In genomic region chr15:25498422-25498821, GRCm38 (mm10) we compare ENCODE assay signal across 19 mouse cellular contexts.
A peak's percentile ranks its signal among the peaks of the same experiment; 100 is the strongest.
DNase-seq lines count a peak whose midpoint lies in the region; ATAC-seq and TF ChIP-seq lines count a peak whose summit lies in the region.
"Had no signal": no experiment of that assay in that cellular context is flagged by ENCODE, and none has a peak within 500 bp of the region (broad histone marks: within the 10 kb centered on the region; RNA-seq: fewer than 3 reads in every experiment).

No protein-coding gene starts in this region.

- TF ChIP-seq CTCF in kidney, adult 2 months (conservative IDR thresholded peaks at IDR 0.05; ENCODE audit: insufficient read depth, insufficient read length, low read depth, low read length) = no peak

- ATAC-seq in kidney, embryonic 15.5 days (replicated peaks; ENCODE audit: low FRiP score) = no peak
- peak; percentile 87 for ATAC-seq in forebrain, embryonic 12.5 days (ENCODE audit: low FRiP score)
- peak; percentile 61; the same call in 1 of the 2 replicates for ATAC-seq in hindbrain, embryonic 16.5 days
- peak; percentile 81 for ATAC-seq in neural tube, embryonic 14.5 days (ENCODE audit: low read depth)

- peak; percentile 21 for DNase-seq in kidney, adult 2 months
- no peak for DNase-seq in lung, postnatal 10 days
- no peak for DNase-seq in heart, adult 9 months (ENCODE audit: low spot score in 2 of 2)
- no peak for DNase-seq in kidney, postnatal 25 days
- DNase-seq: cerebellum, postnatal 14 days; embryo, embryonic 11 days; gastrocnemius, postnatal 14 days; heart, postnatal 14 days; lung, adult 2 months had no signal

- H3K27ac ChIP-seq in kidney, adult 2 months (ENCODE audit: insufficient read depth, low read depth, low read length) = no peak overlapping the region
- H3K27ac ChIP-seq in kidney, embryonic 15.5 days = no peak overlapping the region
- H3K27ac ChIP-seq in forebrain, embryonic 12.5 days = no peak overlapping the region
- H3K27ac ChIP-seq in hindbrain, embryonic 16.5 days (ENCODE audit: low read depth, low read length) = no peak overlapping the region
- H3K27ac ChIP-seq in neural tube, embryonic 14.5 days (ENCODE audit: low read depth, low read length) = no peak overlapping the region
- H3K27ac ChIP-seq: heart, embryonic 10.5 days; left cerebral cortex, adult 2 months; limb, embryonic 10.5 days; stomach, postnatal 0 days had no signal

- no peak overlapping the region for H3K4me3 ChIP-seq in kidney, adult 2 months (ENCODE audit: insufficient read depth, low read depth, low read length)
- H3K4me3 ChIP-seq in kidney, embryonic 15.5 days (replicated peaks) = no peak overlapping the region
- H3K4me3 ChIP-seq in forebrain, embryonic 12.5 days (replicated peaks) = no peak overlapping the region
- H3K4me3 ChIP-seq in hindbrain, embryonic 16.5 days (ENCODE audit: low read length) = no peak overlapping the region
- H3K4me3 ChIP-seq in neural tube, embryonic 14.5 days (ENCODE audit: low read depth, low read length) = no peak overlapping the region
- H3K4me3 ChIP-seq: heart, embryonic 10.5 days; left cerebral cortex, adult 2 months; limb, embryonic 10.5 days; myocyte had no signal

- WGBS in kidney, adult 2 months = 60% methylated on average over 2 of the region's 2 CpGs
- WGBS in kidney, embryonic 15.5 days = 50% methylated on average over 2 of the region's 2 CpGs
- 8% methylated on average over 2 of the region's 2 CpGs for WGBS in forebrain, embryonic 12.5 days
- 19% methylated on average over 2 of the region's 2 CpGs for WGBS in hindbrain, embryonic 16.5 days
- whole genome bisulfite sequencing in neural tube, embryonic 14.5 days = 8% methylated on average over 2 of the region's 2 CpGs

- H3K9ac ChIP-seq in kidney, embryonic 15.5 days = no peak overlapping the region
- no peak overlapping the region for H3K9ac ChIP-seq in forebrain, embryonic 12.5 days
- no peak overlapping the region for H3K9ac ChIP-seq in hindbrain, embryonic 16.5 days (ENCODE audit: low read depth, low read length)
- no peak overlapping the region for H3K9ac ChIP-seq in neural tube, embryonic 14.5 days (replicated peaks; ENCODE audit: low read depth, low read length)

- H3K36me3 ChIP-seq in kidney, adult 2 months (ENCODE audit: control insufficient read depth, insufficient read depth, low read length) = no peaks in the 10 kb centered on the region
- H3K36me3 ChIP-seq in kidney, embryonic 15.5 days = no peaks in the 10 kb centered on the region
- H3K36me3 ChIP-seq in forebrain, embryonic 12.5 days (replicated peaks) = no peaks in the 10 kb centered on the region
- no peaks in the 10 kb centered on the region for H3K36me3 ChIP-seq in hindbrain, embryonic 16.5 days (ENCODE audit: control insufficient read depth, insufficient read depth, low read length)
- H3K36me3 ChIP-seq in neural tube, embryonic 14.5 days (ENCODE audit: control insufficient read depth, insufficient read depth, low read length) = no peaks in the 10 kb centered on the region
- H3K36me3 ChIP-seq: heart, embryonic 10.5 days; limb, embryonic 10.5 days had no signal

- no peaks in the 10 kb centered on the region for H3K9me3 ChIP-seq in kidney, embryonic 15.5 days (replicated peaks)
- no peaks in the 10 kb centered on the region for H3K9me3 ChIP-seq in forebrain, embryonic 12.5 days
- H3K9me3 ChIP-seq in hindbrain, embryonic 16.5 days (ENCODE audit: control insufficient read depth, low read length) = no peaks in the 10 kb centered on the region
- no peaks in the 10 kb centered on the region for H3K9me3 ChIP-seq in neural tube, embryonic 14.5 days (ENCODE audit: control insufficient read depth, low read length)
- H3K9me3 ChIP-seq: heart, embryonic 10.5 days; limb, embryonic 10.5 days had no signal

- TF ChIP-seq POLR2A in kidney, adult 2 months (IDR thresholded peaks at IDR 0.05; ENCODE audit: low read depth, low read length) = no peak

- H3K4me2 ChIP-seq in kidney, embryonic 15.5 days = no peak overlapping the region
- no peak overlapping the region for H3K4me2 ChIP-seq in forebrain, embryonic 12.5 days
- H3K4me2 ChIP-seq in hindbrain, embryonic 16.5 days (ENCODE audit: low read length) = no peak overlapping the region
- no peak overlapping the region for H3K4me2 ChIP-seq in neural tube, embryonic 14.5 days (ENCODE audit: low read depth, low read length)
- H3K4me2 ChIP-seq: liver, embryonic 11.5 days had no signal

- H3K4me1 ChIP-seq in kidney, adult 2 months (ENCODE audit: control insufficient read depth, insufficient read depth, low read length) = no peaks in the 10 kb centered on the region
- H3K4me1 ChIP-seq in kidney, embryonic 15.5 days = peaks cover 19% of the 10 kb centered on the region
- H3K4me1 ChIP-seq in forebrain, embryonic 12.5 days = peaks cover 4% of the 10 kb centered on the region; the same call in 1 of the 2 replicates
- H3K4me1 ChIP-seq in hindbrain, embryonic 16.5 days (ENCODE audit: control insufficient read depth, insufficient read depth, low read depth, low read length) = 0 out of 2 replicates have a peak, but pooled peaks cover 3% of the 10 kb centered on the region
- H3K4me1 ChIP-seq in neural tube, embryonic 14.5 days (ENCODE audit: control insufficient read depth, insufficient read depth, low read length) = no peaks in the 10 kb centered on the region
- H3K4me1 ChIP-seq: heart, embryonic 10.5 days had no signal

- H3K27me3 ChIP-seq in kidney, adult 2 months (replicated peaks; ENCODE audit: control insufficient read depth, insufficient read depth, low read length) = no peaks in the 10 kb centered on the region; the same call in 1 of the 2 replicates
- H3K27me3 ChIP-seq in kidney, embryonic 15.5 days = no peaks in the 10 kb centered on the region
- peaks cover 81% of the 10 kb centered on the region for H3K27me3 ChIP-seq in forebrain, embryonic 12.5 days
- no peaks in the 10 kb centered on the region; the same call in none of the 2 replicates for H3K27me3 ChIP-seq in hindbrain, embryonic 16.5 days (replicated peaks; ENCODE audit: control insufficient read depth, insufficient read depth, low read length)
- H3K27me3 ChIP-seq in neural tube, embryonic 14.5 days (ENCODE audit: control insufficient read depth, insufficient read depth, low read length) = no peaks in the 10 kb centered on the region
